Mouse (Mus musculus) lung, postnatal 0 days (tissue): ENCODE measurements around the gene BC048671. TPM values are rescaled to one million over a fixed set of nuclear protein-coding genes. Genes with fewer than 3 reads are reported as not detected.
A peak's percentile ranks its signal among the peaks of the same experiment; 100 is the strongest.

ENCODE experiments used
- ATAC-seq: fragments of 200-750 bp; cut with Nextera tagmentation; 2 replicates; pipeline ENCODE4 v1.8.0; 2017; ENCODE audit warnings: moderate library complexity
- DNase-seq: peaks from one replicate; pipeline ENCODE4 v3.0.0-alpha.2; 2016; ENCODE audit warnings: low spot score
- H3K27ac ChIP-seq: fragments of 300-500 bp; sonication (generic); 2 replicates; pipeline ENCODE4 v1.5.1; 2014; ENCODE audit warnings: antibody characterized with exemption, mild to moderate bottlenecking, low read length, mixed read lengths
- H3K27me3 ChIP-seq: fragments of 300-500 bp; sonication (generic); replicated peaks from 2 replicates; pipeline ENCODE4 v1.6.1; 2014; ENCODE audit warnings: low read length, mixed read lengths; ENCODE audit not compliant: insufficient read depth
- H3K36me3 ChIP-seq: fragments of 300-500 bp; sonication (generic); 2 replicates; pipeline ENCODE4 v1.6.1; 2014; ENCODE audit warnings: low read length, mixed read lengths; ENCODE audit not compliant: insufficient read depth
- H3K4me1 ChIP-seq: fragments of 300-500 bp; sonication (generic); 2 replicates; pipeline ENCODE4 v1.6.1; 2014; ENCODE audit warnings: antibody characterized with exemption, low read depth, low read length, mixed read lengths; ENCODE audit not compliant: insufficient read depth
- H3K4me2 ChIP-seq: fragments of 300-500 bp; sonication (generic); replicated peaks from 2 replicates; pipeline ENCODE4 v1.6.1; 2014; ENCODE audit warnings: low read depth, mild to moderate bottlenecking, low read length, moderate library complexity, mixed read lengths
- H3K4me3 ChIP-seq: fragments of 300-500 bp; sonication (generic); 2 replicates; pipeline ENCODE4 v1.5.1; 2014; ENCODE audit warnings: low read depth, low read length
- H3K9ac ChIP-seq: fragments of 300-500 bp; sonication (generic); replicated peaks from 2 replicates; pipeline ENCODE4 v1.6.1; 2014; ENCODE audit warnings: low read depth, mild to moderate bottlenecking
- H3K9me3 ChIP-seq: fragments of 300-500 bp; sonication (generic); 2 replicates; pipeline ENCODE4 v1.6.1; 2016; ENCODE audit warnings: low read length, mixed read lengths
- CTCF ChIP-seq: IDR thresholded peaks from 2 replicates; pipeline ENCODE4 v1.5.1; 2016; ENCODE audit warnings: antibody characterized with exemption, mild to moderate bottlenecking
- EP300 ChIP-seq: IDR thresholded peaks from 2 replicates; pipeline ENCODE4 v1.6.1; 2016; ENCODE audit warnings: antibody characterized with exemption, mild to moderate bottlenecking, control low read depth
- WGBS: fragments of 180-500 bp; shearing (Covaris S2); extraction: QIAGEN DNeasy Blood & Tissue Kit; methylation state at CpG from one replicate; pipeline ENCODE4 v1.1.7; 2014; 5-methylcytosine and 5-hydroxymethylcytosine counted together
- polyA plus RNA-seq: library from polyadenylated mRNA; unstranded; fragments of >200 nt; fragmentation: Nextera tagmentation; extraction: Ambion mirVana; gene quantifications from 2 replicates; pipeline ENCODE4 v1.2.1, GENCODE M21; 2015

BC048671 gene
- polyA plus RNA-seq, 1 experiment from 2014 or later: not detected

DNA sequence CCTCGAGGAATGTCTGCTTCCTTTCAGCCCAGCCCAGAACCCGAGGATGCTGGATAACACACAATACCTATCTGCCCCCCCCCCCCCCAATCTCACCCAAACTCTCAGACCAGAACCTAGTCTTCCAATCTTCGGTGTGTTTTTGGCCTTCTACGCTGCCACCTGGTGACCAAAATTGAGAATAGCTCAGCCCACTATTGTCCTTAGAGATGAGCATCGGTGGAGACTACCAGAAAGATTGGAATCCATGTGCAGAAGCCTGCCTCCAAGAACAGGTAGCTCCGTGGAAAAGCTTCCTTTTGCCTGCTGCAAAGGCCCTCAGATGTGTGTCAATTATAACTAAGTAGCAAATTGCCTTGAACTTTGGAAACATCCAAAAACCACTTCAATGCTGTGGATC, 26.7 kb downstream of the BC048671 start:
- no peak overlapping the region for H3K9ac ChIP-seq
- 17% methylated on average over 6 of the region's 6 CpGs for WGBS
- no peak for ATAC-seq

DNA sequence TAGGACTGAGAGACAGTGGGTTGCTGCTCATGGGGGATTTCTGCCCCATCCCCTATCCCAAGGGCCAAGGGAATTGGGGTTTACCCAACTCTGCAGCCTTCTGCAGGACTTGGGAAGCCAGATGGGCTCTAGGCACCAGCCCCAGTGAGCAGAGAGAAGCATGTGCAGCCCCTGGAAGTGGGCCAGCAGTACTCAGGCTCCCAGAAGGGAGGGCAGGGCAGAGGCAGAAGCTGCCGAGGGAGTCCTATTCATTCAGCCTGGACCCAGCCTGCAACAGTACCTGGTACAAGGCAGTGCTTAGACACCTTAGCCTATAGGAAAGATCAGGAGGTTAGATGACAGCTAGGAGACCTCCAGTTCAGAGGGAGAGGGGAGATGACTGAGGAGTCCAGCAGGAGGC, 28.9 kb downstream of the BC048671 start:
- ATAC-seq: no peak
- Histone ChIP-seq H3K9ac (no peak overlapping the region), H3K36me3 (no peaks in the 10 kb centered on the region), H3K4me2 (no peak overlapping the region), H3K4me1 (no peaks in the 10 kb centered on the region), H3K9me3 (no peaks in the 10 kb centered on the region), H3K4me3 (no peak overlapping the region), H3K27me3 (no peaks in the 10 kb centered on the region), H3K27ac (no peak overlapping the region)
- DNase-seq: peak; percentile 48
- TF ChIP-seq EP300: no peak
- TF ChIP-seq CTCF: peak; percentile 28
- WGBS: 8% methylated on average over 1 of the region's 1 CpGs

More for the DNA sequence above, 26.7 kb downstream of the BC048671 start:
- Histone ChIP-seq H3K36me3 (no peaks in the 10 kb centered on the region), H3K4me2 (no peak overlapping the region), H3K4me3 (no peak overlapping the region), H3K27me3 (no peaks in the 10 kb centered on the region), H3K27ac (no peak overlapping the region), H3K9me3 (no peaks in the 10 kb centered on the region), H3K4me1 (no peaks in the 10 kb centered on the region)
- DNase-seq: no peak
- no peak for TF ChIP-seq EP300
- TF ChIP-seq CTCF: peak; percentile 61

DNA sequence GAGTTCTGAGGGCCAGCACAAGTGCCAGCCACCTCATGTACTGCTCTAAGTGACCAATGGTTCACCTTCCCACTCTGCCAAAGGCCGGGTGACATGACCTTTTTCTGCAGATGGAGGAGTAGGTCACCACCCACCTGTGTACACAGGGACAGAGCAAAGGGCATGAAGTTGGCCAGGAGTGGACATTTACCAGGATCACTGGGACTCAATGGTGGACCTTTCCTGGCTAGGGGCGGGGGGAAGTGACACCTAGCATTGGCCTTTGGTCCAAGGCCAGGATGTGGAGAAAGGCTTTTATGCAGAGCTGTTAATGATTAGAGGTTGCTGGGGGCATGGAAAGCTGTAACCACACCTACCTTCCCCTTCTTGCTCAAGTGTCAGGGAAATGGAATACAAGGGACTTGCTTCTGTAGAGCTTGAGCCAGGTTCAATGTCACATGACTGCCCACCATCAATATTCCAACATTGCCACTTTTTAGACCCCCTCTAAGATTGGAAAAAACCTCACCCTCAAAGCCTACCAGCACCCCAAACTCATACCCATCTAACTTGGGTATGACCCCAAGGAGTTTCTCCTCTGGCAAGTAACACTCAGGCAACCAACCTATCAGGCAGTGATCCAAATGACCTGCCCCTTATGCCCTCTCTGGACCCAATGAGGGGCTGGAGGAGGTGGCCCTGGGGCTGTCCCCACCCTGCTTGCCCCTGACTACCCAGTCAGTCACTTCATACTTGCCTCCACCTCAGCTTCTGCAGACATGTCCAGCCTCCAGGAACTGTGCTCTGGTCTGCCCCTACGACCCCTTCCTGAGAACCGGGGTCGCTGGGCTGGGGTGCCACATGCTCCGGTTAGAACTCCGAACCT, 31.8 kb downstream of the BC048671 start, which contains the start of gene Uroc1:
Gene Uroc1, plus strand, starts transcription at position 724 of the 865 bp plus-strand sequence.
- no peaks in the 10 kb centered on the region for H3K36me3 ChIP-seq
- H3K9ac ChIP-seq: no peak within 1 kb of the TSS
- no peak within 1 kb of the TSS for H3K4me3 ChIP-seq
- no peak within 1 kb of the TSS for H3K4me2 ChIP-seq
- no peaks in the 10 kb centered on the region for H3K9me3 ChIP-seq
- 73% methylated on average over 7 of the region's 7 CpGs for WGBS
- DNase-seq: no peak
- no peak within 1 kb of the TSS for H3K27ac ChIP-seq
- no peaks in the 10 kb centered on the region for H3K27me3 ChIP-seq
- ATAC-seq: no peak
- H3K4me1 ChIP-seq: no peaks in the 10 kb centered on the region
- TF ChIP-seq CTCF (no peak), EP300 (no peak)

DNA sequence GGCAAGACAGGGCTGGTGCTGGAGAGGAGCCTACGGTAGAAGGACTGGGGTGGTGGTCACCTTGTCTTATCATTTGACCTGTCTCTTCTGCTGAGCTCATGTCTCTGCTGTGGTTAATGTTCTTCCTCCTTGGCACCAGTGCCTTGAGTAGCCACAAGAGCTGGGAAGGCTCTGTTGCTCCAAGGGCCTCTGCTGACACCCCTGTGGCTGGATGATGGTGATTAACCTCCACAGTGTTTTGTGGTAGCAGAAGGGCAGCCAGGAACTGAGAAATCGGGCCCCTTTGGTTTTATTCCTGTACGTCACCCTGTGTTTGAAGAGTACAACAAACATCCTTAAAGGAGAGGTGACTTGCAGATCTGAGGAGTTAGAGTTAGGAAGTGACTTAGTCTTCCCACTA, 33.2 kb downstream of the BC048671 start:
- Histone ChIP-seq H3K27me3 (no peaks in the 10 kb centered on the region), H3K27ac (no peak overlapping the region), H3K9ac (no peak overlapping the region), H3K4me3 (no peak overlapping the region), H3K36me3 (no peaks in the 10 kb centered on the region), H3K4me2 (no peak overlapping the region), H3K4me1 (no peaks in the 10 kb centered on the region), H3K9me3 (no peaks in the 10 kb centered on the region)
- DNase-seq (no peak), ATAC-seq (no peak)
- TF ChIP-seq CTCF (no peak), EP300 (no peak)
- 43% methylated on average over 3 of the region's 3 CpGs for WGBS

DNA sequence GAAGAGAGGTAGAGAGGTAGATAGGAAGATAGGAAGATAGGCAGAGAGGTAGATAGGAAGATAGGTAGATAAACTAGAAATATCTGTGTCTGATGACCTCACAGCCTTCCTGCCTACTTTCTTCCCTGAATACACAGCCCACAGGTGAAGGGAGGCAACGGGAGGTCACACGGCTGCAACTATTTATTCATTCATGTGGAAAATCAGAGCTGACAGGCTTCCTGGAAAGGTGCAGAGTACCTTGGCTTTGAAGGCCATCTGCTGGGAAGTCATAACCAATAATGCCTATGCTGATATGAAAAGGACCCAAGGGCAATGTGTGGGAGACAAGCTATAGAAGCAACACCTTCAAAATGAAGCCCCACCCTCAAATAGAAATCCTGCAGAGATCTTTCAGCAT, 41.3 kb downstream of the BC048671 start:
- 69% methylated on average over 2 of the region's 2 CpGs for WGBS
- Histone ChIP-seq H3K4me3 (no peak overlapping the region), H3K4me1 (no peaks in the 10 kb centered on the region), H3K27ac (no peak overlapping the region), H3K27me3 (no peaks in the 10 kb centered on the region), H3K4me2 (no peak overlapping the region), H3K36me3 (no peaks in the 10 kb centered on the region), H3K9ac (no peak overlapping the region), H3K9me3 (no peaks in the 10 kb centered on the region)
- ATAC-seq (no peak), DNase-seq (no peak)
- TF ChIP-seq CTCF: no peak
- no peak for TF ChIP-seq EP300

DNA sequence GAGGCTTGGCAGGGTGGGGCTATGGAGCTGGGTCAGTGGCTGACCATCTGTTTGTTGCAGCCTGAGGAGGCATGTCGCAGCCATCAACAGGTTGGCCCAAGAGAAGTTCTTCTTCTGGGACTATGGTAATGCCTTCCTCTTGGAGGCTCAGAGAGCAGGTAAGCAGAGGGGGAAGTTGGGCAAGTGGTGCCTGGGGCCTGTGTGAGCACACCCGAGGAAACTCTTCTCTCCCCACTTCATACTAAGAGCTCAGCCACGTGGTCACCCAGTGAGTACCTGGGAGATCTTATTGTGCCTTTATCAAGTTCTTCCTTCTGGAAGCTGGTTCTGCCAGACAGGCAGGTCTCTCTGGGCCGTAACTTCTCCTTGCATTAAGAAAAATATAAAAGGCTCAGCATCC, 46.2 kb downstream of the BC048671 start:
- Histone ChIP-seq H3K4me1 (no peaks in the 10 kb centered on the region), H3K9ac (no peak overlapping the region), H3K27me3 (no peaks in the 10 kb centered on the region), H3K4me2 (no peak overlapping the region), H3K27ac (no peak overlapping the region), H3K9me3 (no peaks in the 10 kb centered on the region), H3K4me3 (no peak overlapping the region), H3K36me3 (no peaks in the 10 kb centered on the region)
- ATAC-seq: peak; percentile 90
- peak; percentile 76 for DNase-seq
- WGBS: 57% methylated on average over 4 of the region's 4 CpGs
- TF ChIP-seq EP300 (peak; percentile 15; the same call in 1 of the 2 replicates), CTCF (no peak)
